Mouse (Mus musculus): Measurements from ENCODE around the gene Gata5.

GRCm38 (mm10) chr2:180288966-180289365 lies 45.5 kb downstream of the Gata5 start:
- TF ChIP-seq POLR2A (IDR thresholded peaks at IDR 0.05; ENCODE audit: insufficient read length, low read depth), result no peak
- TF ChIP-seq POLR2AphosphoS2 (IDR thresholded peaks at IDR 0.05; ENCODE audit: insufficient read length, low read depth), result no peak
- no peak for TF ChIP-seq SRF (IDR thresholded peaks at IDR 0.05; ENCODE audit: control insufficient read depth, insufficient read length, low read depth)
- TF ChIP-seq MYOD1 (IDR thresholded peaks at IDR 0.05; ENCODE audit: control insufficient read depth in 1 of 3, insufficient read length in 2 of 3, low read depth in 2 of 3), result no peak
- TF ChIP-seq E2F4 (IDR thresholded peaks at IDR 0.05; ENCODE audit: insufficient read depth), result no peak
- no peak for TF ChIP-seq USF1 (IDR thresholded peaks at IDR 0.05; ENCODE audit: low read depth)
- no peak for TF ChIP-seq MAX (IDR thresholded peaks at IDR 0.05; ENCODE audit: low read depth)

Measured in myocyte (in vitro differentiated cells).